Mouse (Mus musculus) gastrocnemius, adult 2 months (tissue): ENCODE measurements around the gene Glod4. TPM values are rescaled to one million over a fixed set of nuclear protein-coding genes. Genes with fewer than 3 reads are reported as not detected.
A peak's percentile ranks its signal among the peaks of the same experiment; 100 is the strongest.
"Not testable (repeated sequence)": the region's sequence is repeated elsewhere in the genome, so short reads cannot be mapped to it uniquely, and the experiment has no call there.

Experiments used
- DNase-seq: peaks from one replicate; pipeline ENCODE4 v3.0.0; 2022
- H3K27ac ChIP-seq: fragments of 200-600 bp; 2 replicates; pipeline ENCODE4 v1.8.1; 2022; ENCODE audit warnings: mild to moderate bottlenecking
- H3K4me3 ChIP-seq: fragments of 200-600 bp; 2 replicates; pipeline ENCODE4 v1.8.1; 2022; ENCODE audit warnings: mild to moderate bottlenecking, moderate library complexity
- CTCF ChIP-seq: fragments of 200-600 bp; IDR thresholded peaks from 2 replicates; pipeline ENCODE4 v1.8.1; 2022; ENCODE audit warnings: antibody characterized with exemption, mild to moderate bottlenecking, moderate library complexity
- intact Hi-C: fragments of 180-260 bp; cut with DNase I; formaldehyde crosslinking; loops from one replicate; pipeline ENCODE4 v1.15.1; 2025
- total RNA-seq, 2 experiments: library from RNA; stranded (reverse); gene quantifications; 2 replicates each; pipeline ENCODE4 v1.2.3; 2021

Gene Glod4
- total RNA-seq, 2 experiments from 2014 or later, result 21.9 to 24.2 TPM

DNA sequence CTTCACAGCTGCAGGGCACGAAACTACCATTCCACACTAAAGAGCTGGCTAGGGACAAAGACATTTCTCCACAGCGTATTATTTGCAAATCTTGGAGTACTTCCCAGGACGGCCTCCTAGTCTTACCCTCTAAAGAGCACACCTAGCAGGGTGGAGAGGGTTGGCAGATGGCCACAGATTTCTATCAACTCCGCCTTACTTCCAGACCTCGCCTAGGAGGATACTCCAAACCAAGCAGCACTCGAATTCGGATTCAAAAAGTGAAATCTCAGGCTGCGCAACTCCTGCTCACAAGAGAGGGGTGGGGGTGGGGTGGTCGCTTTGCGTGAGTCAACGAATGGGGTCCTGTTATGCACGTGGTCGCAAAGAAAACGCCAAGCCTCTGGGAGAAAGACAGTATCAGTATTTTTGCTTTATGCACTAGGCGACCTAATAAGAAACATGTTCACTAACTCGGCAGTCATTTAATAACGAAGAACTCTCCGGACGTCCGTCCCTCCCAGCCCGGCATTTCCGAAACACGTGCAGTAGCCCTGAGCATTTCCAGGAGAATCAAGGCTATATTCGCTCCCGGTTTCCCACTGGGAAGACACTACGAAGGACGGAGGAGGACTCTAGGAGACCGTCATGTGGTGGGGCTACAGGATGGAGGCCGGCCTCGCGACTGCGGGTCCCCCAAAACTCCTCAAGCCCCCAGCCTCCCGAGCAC lies 26.7 kb downstream of the Glod4 start:
- intact Hi-C loops, result loop anchor here (2.0 to 5.0 kb wide), 2 partner anchors 36 to 130 kb away; no protein-coding TSS in a partner anchor
- DNase-seq, result peak; percentile 35
- no peak for TF ChIP-seq CTCF
- peak overlapping the region; percentile 92 for H3K27ac ChIP-seq
- peak overlapping the region; percentile 80 for H3K4me3 ChIP-seq

- intact Hi-C loops, result loop anchor here (2.0 to 5.0 kb wide), 2 partner anchors 35 to 129 kb away; no protein-coding TSS in a partner anchor
Measured at GRCm38 (mm10) chr11:76216049-76216540, 27.4 kb downstream of the Glod4 start.

GRCm38 (mm10) chr11:76215011-76215410 lies 28.5 kb downstream of the Glod4 start:
- Histone ChIP-seq H3K27ac (no peak overlapping the region), H3K4me3 (no peak overlapping the region)
- no peak for DNase-seq
- no peak for TF ChIP-seq CTCF
- intact Hi-C loops, result loop anchor here (5.0 kb wide), 1 partner anchor 128 kb away; no protein-coding TSS in a partner anchor

More at GRCm38 (mm10) chr11:76216049-76216540, 27.4 kb downstream of the Glod4 start:
- no peak for DNase-seq
- no peak for TF ChIP-seq CTCF
- H3K4me3 ChIP-seq, result peak overlapping the region; percentile 80; the same call in 1 of the 2 replicates
- H3K27ac ChIP-seq, result peak overlapping the region; percentile 92

DNA sequence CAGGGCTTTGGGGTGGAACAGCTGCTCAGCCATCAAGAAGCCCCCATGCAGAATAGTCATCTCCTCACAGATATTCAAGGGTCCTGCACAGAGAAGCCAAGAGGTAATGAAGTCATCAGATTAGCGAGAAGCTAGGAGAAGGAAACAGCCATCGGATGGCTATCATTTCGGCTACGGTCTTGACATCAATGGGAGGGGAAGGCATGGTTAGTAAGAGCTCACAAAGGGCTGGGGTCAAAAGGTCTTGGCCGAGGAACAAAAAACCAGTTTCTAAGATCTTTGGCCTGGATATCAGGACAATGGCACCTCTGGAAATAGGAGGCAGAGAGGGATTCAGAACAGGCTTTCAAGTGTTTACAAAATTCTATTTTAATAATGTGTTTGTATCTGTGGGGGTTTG lies 29.7 kb downstream of the Glod4 start:
- no peak for DNase-seq
- no peak for TF ChIP-seq CTCF
- intact Hi-C loops, result no loop called here
- Histone ChIP-seq H3K27ac (no peak overlapping the region), H3K4me3 (no peak overlapping the region)

- intact Hi-C loops, result not testable (repeated sequence)
Measured at GRCm38 (mm10) chr11:76211595-76211994, 31.9 kb downstream of the Glod4 start.

DNA sequence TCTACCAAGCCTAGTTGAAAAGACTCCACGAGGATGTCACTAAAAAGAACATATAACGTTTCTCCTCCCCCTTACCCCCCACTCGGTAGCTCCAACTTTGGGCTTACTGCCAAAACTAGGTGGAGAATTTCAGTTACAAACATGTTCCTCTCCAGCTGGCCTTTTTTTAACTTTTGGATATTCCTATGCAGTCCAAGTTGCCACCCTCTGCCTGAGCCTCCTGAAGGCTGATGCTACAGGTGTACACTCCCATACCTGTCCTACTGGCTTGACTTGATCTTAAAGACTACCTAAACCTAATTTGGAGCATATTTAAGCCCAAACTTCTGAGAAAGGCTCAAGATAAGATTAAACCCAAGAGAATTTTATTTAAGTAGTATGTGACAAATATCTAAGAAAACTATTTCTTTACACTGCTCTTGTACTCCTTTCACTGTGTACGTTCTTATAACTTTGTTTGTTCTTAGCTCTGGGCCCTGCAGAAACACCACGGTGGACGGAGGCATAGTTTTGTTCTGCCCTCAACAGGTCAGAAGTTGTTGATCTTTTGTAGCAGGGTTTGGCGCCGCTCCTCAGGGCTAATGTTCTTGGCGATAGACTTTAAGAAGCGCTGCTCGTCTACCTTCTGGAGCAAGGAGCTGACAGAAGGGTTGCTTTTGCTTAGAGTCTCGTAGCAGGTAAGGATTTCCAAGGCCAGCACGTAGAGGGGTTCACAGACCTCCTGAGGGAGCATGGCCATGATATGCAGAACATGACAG lies 33.1 kb downstream of the Glod4 start:
- DNase-seq, result no peak
- H3K4me3 ChIP-seq, result no peak overlapping the region
- no peak overlapping the region for H3K27ac ChIP-seq
- no peak for TF ChIP-seq CTCF
- intact Hi-C loops, result no loop called here

More at GRCm38 (mm10) chr11:76211595-76211994, 31.9 kb downstream of the Glod4 start:
- H3K27ac ChIP-seq, result peak overlapping the region; percentile 38; the same call in 1 of the 2 replicates
- DNase-seq, result peak; percentile 76
- H3K4me3 ChIP-seq, result not testable (repeated sequence)

GRCm38 (mm10) chr11:76206793-76207192 lies 36.7 kb downstream of the Glod4 start:
- intact Hi-C loops, result no loop called here
- DNase-seq, result no peak
- TF ChIP-seq CTCF, result no peak
- H3K27ac ChIP-seq, result no peak overlapping the region
- no peak overlapping the region for H3K4me3 ChIP-seq

DNA sequence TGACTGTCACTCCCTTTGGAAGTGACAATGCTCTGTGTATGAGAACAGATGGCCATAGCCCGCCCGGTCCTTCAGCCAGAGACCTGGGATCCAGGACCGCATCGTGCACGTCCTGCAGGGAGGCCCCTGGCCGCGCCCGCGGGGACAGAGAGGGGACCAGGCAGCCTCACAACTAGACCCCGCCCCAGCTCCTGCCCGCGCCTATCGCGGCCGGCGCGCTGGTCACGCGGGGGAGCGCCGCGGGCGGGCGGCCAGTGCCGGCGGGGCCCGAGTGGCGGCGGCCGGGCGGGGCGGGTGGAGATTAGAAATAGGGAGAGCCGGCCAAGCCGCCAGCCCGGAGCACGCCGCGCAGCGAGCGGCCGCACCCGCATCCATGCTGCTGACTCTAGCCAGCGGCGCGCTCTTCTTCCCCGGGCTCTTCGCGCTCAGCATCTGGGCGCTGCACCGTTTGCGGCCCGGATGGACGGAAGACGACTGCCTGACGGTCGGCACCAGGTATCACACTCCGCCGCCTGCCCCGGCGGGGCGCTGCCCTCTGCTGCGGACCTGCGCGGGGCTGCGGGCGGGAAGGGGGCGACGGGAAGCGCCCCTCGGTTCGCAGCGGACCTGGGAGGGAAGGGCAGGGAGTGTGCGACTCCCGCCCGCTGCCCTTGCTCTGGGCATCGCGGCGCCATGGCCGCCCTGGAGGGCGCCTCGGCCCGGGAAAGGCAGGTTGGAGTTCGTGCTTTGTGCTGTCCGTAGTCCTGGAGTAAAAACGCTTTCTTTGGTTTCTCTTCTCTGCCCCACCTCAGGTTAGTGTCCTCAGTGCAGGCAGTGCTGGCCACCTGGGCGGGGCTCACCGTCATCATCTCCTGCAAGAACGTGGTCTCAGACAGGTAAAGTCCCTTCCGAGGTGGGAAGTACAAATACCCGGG lies 41.5 kb downstream of the Glod4 start:
- Histone ChIP-seq H3K27ac (peak overlapping the region; percentile 83), H3K4me3 (peak overlapping the region; percentile 97)
- DNase-seq, result peak; percentile 95
- peak; percentile 10; the same call in 1 of the 2 replicates for TF ChIP-seq CTCF
- intact Hi-C loops, result loop anchor here (2.0 kb wide), 1 partner anchor 21 kb away; no protein-coding TSS in a partner anchor

DNA sequence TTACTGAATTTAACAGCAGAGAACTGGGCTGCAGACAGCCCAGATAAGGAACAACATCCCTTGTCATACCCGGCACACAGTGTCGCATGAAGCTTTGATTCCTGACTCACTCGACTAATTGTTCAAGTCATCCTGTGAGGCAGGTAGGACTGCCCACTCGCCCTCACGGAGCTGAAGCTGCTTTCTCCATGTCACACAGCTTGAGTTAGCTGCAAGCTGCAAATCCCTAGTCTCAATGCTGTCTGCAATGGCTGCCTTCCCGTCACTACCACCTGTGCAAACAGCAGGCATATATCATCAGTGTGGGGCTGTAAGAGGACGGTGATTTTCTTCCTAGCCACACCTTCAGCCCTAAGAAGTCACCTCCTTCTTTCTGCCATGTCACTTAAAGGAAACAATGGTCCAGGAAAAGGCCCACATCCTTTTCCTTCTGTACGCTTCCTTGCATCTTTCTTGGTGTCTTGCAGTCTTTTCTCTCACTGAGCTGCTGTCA lies 46.5 kb downstream of the Glod4 start:
- no peak for DNase-seq
- no peak for TF ChIP-seq CTCF
- no peak overlapping the region for H3K4me3 ChIP-seq
- H3K27ac ChIP-seq, result no peak overlapping the region
- intact Hi-C loops, result no loop called here

- intact Hi-C loops, result no loop called here
- DNase-seq, result no peak
- no peak for TF ChIP-seq CTCF
- no peak overlapping the region for H3K27ac ChIP-seq
- no peak overlapping the region for H3K4me3 ChIP-seq
Measured at GRCm38 (mm10) chr11:76196275-76196976, 47.1 kb downstream of the Glod4 start.

GRCm38 (mm10) chr11:76186908-76187307 lies 56.6 kb downstream of the Glod4 start:
- no peak overlapping the region for H3K27ac ChIP-seq
- intact Hi-C loops, result no loop called here
- no peak overlapping the region for H3K4me3 ChIP-seq
- peak; percentile 11; the same call in 1 of the 2 replicates for TF ChIP-seq CTCF
- DNase-seq, result no peak
